Mouse (Mus musculus) yolk sac, embryonic 10.5 days (tissue): ENCODE results near the gene Parg.

ENCODE experiments used
- DNase-seq: peaks from one replicate; pipeline ENCODE4 v3.0.0-alpha.2; 2017; ENCODE audit warnings: low spot score

The Parg gene

DNA sequence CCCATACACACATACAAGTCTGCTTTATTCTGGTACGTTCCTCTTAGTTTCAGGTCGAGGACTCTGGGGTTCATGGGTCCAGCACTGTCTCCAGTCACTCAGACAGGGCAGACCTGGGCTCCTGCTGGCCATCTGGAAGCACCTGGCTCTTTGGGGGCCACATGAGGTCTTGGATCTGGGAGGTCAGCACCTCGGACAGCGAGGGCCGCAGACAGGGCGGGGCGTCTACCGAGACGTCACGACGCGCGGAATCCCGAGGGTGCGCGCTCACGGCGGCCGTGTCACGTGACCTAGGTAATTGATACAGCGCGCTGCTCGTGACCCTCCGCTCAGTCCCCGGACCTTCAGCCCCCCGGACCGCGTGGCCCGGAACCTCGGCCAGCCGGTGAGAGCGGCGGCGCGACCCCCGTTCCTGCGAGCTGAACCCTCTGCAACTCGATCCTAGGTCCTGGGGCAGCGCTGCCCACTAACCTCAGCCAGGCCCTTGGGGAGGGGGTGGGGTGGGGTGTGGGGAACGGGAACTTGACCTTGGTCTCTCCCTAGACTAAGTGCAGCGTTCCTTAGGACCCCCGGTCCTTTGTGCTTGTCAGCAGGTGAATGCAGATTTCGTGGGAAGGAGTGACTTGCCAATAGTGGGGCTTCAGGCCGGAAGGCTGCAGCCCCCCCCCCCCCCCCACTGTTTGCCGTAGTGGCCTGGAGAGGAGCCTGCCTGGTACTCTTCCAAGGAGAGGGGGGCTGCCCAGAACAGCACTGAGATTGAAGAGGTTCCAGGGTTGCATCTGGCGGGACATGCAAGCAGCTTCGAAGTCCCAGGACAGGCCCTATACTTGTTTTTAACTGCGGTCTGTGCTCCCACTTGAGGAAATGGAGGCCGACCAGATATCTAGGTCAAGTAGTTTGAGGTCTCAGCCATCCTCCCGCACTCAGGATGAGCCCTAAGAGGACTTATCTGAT is 120.3 kb downstream of the Parg start, which contains the start of gene Ogdhl:
TSS of gene Ogdhl (plus strand) at position 288 of the 954 bp plus-strand sequence.
- DNase-seq, result peak; percentile 85

DNA sequence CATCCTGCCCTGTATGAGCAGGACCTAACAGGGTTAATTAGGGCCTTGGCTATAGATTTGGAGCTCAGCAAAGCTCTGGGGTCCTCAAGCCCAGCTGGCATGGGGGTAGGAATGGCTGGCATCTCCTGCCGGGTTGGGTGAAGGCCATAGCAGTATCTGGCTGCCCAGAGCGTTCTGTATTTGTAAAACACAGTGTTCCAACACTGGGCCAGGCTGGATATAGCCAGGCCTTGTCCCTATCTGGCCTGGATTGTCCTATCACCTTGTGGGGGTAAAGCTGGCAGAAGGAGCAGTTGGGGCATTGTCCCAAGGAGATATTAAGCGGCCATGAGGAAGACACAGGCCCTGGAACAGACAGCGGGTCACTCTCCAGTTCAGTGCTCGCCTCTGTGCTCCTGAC is 121.5 kb downstream of the Parg start:
- no peak for DNase-seq

DNA sequence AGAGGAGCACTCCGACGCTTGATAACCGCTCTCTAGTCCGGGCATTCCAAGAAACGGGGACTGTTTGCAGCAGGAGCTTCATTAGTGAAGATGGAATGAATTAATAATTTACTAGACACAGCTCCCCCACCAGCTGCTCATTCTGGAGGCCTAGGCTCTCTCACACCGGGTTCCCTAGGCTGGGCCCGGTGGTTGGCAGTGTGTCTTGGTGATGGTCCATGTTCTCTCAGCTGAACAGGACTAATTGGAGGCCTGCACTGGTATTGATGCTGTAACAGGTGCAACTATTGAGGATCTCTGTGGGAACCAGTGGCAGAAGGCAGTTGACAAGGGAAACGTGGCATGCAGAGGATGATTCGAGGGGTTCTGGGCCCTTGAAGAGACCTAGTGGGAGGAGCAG is 125.6 kb downstream of the Parg start:
- no peak for DNase-seq

DNA sequence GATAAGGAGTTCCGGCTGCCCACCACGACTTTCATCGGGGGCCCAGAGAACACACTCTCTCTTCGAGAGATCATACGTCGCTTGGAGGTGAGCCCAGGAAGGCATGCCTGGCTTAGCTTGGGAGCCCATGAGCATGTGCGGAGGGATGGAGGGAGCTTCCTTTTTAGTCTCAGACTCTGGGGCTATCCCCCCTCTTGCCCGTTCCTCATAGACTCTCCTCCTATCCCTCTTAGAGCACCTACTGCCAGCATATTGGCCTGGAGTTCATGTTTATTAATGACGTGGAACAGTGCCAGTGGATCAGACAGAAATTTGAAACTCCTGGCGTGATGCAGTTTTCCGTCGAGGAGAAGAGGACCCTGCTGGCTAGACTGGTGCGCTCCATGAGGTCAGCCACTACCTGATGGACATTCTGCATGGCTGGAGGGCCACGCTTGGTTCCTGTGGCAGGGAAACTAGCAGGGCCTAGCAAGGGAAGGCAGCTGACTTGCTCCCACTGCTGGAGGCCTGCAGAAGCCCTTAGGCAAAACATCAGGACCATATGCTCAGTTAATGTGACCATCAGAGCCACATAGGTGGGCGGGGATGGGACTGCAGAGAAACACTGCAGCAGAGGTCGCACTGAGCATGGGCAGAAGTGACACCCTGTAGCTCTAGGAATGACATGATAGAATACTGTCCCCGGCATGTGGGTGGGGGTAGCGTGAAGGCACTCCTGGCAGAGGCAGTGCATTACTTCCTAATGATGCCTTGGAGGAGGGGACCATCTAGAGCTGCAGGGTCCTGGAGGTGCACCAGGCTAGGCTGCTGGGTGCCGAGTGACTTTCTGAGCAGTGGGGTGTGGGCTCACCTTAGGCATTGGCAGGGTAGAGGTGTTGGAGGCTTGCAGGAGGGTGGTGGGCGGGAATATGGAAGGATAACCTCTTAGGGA is 131.0 kb downstream of the Parg start:
- no peak for DNase-seq

DNA sequence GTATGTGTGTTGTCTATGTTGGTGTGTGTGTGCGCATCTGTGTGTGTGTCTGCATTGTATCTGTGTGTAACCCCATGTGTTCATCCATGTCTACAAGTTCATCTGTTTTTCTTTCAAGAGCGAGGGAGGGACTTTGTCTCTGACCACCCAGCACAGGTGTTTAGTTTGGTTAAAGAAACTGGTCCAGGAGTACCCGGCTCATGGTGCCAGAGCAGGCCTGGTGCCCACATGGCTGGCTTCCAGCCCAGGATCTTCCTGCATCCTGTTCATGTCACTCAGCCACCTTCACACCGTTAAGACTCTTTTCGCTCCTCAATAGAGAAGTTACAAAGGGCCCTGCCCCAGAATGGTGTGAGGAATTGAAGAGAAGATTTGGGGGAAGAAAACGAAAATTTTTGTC is 134.3 kb downstream of the Parg start:
- DNase-seq, result no peak

DNA sequence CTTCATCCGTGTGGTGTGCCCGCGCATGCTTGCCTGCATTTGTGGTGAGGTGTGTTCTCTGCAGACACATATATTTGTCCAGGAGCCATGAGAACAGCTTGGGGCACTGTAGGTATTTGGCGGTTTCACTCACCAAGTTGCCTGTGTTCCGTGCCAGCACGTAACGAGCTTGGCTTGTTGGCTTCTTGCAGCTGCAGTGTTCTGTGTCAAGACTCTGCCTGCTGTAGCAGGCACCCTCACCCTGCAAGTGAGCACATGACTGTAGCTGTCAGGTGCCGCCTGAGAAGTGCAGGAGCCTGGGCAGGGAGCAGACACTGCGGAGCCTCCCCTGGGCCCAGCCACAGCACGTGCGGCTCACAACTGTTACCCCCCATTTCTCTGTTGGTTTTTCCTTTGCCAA is 134.8 kb downstream of the Parg start:
- no peak for DNase-seq

DNA sequence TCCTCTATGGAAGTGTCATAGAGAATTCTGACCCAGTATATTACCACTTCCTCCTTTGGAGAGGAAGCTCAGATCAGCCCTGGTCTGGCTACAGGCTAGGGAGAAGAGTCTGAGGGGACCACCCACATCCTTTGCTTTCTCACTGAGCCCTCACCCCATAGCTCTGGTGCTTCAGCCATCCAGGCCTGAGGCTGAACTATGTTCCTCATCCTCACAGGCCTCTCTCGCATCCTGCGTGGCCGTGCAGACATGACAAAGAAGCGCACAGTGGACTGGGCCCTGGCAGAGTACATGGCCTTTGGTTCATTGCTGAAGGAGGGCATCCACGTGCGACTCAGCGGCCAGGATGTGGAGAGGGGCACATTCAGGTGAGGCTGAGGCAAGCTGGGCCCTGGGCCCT is 140.1 kb downstream of the Parg start:
- DNase-seq, result no peak

DNA sequence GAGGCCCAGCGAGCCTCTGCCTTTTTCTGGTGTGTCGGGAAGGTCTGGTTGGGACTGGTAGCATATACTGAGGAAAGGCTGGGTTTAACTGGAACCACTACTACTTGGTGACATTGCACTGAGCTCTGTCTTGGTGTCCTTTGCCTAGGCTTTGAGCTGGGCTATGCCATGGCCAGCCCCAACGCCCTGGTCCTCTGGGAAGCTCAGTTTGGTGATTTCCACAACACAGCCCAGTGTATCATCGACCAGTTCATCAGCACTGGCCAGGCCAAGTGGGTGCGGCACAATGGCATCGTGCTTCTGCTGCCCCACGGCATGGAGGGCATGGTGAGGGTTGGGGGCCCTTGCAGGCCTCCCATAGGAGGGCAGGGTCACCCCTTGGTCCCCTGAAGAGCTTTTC is 142.4 kb downstream of the Parg start:
- DNase-seq, result no peak

DNA sequence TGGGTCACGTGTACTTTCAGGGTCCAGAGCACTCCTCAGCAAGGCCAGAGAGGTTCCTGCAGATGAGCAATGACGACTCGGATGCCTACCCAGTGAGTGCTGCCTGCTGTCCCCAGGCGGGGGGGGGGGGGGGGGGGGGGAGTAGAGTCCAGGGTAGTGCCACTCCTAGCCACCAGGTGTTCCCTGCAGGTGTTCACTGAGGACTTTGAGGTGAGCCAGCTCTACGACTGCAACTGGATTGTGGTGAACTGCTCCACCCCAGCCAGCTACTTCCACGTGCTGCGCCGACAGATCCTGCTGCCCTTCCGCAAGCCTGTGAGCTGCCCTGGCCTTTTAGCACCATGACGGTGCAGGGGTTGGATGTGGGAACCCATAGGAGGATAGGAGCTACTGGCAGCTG is 142.9 kb downstream of the Parg start:
- no peak for DNase-seq
